Mouse (Mus musculus): ENCODE measurements around the gene Ttc36.
"Not testable (repeated sequence)": the region's sequence is repeated elsewhere in the genome, so short reads cannot be mapped to it uniquely, and the experiment has no call there.

The Ttc36 gene

GRCm38 (mm10) chr9:44772750-44773651 is 29.9 kb downstream of the Ttc36 start:
- peak; percentile 96 for DNase-seq (ENCODE audit: low spot score)

- DNase-seq (ENCODE audit: low spot score): no peak
Measured at GRCm38 (mm10) chr9:44772392-44772749, 30.5 kb downstream of the Ttc36 start.

GRCm38 (mm10) chr9:44771376-44771775 is 31.5 kb downstream of the Ttc36 start:
- DNase-seq (ENCODE audit: low spot score): no peak

GRCm38 (mm10) chr9:44768029-44768394 is 34.9 kb downstream of the Ttc36 start:
- DNase-seq (ENCODE audit: low spot score): not testable (repeated sequence)

GRCm38 (mm10) chr9:44767101-44768028 is 35.5 kb downstream of the Ttc36 start, which contains the start of the genes Arcn1 and Ift46:
TSS of gene Arcn1 (minus strand) at chr9:44767845.
TSS of gene Ift46 (plus strand) at chr9:44767908.
- DNase-seq (ENCODE audit: low spot score): peak; percentile 77

- no peak for DNase-seq (ENCODE audit: low spot score)
Measured at GRCm38 (mm10) chr9:44760873-44761272, 42.0 kb downstream of the Ttc36 start.

Measured in T-cell, adult 2 months (primary cell).